Mouse (Mus musculus) adrenal gland, postnatal 14 days (tissue): ENCODE data around the gene Fbh1. TPM values are rescaled to one million over a fixed set of nuclear protein-coding genes. Genes with fewer than 3 reads are reported as not detected.

Experiments used
- DNase-seq: peaks from one replicate; pipeline ENCODE4 v3.0.0; 2021; ENCODE audit warnings: mixed read lengths
- total RNA-seq: library from RNA; stranded (reverse); gene quantifications from 2 replicates; pipeline ENCODE4 v1.2.3, GENCODE M21; 2021

The Fbh1 gene
- total RNA-seq, 1 experiment from 2014 or later, result 102 TPM

DNA sequence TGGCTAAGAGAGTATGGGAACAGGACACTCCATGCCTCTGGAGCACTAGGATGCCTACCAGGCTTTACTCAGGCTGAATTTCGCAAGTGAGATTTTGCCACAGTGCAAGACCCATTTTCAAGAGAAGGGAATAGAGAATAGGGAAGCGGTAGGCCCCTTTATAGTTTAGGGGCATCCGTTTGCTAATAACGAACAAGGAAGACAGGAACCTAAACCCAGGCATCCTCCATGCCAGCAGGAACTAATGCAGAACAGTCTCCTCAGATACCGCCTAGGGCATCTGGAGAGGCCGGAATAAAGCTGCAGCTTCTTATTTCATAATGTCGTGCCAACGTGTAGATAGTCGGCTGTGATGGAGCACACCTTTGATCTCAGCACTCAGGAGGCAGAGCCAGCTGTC is 54.8 kb downstream of the Fbh1 start:
- DNase-seq, result no peak

DNA sequence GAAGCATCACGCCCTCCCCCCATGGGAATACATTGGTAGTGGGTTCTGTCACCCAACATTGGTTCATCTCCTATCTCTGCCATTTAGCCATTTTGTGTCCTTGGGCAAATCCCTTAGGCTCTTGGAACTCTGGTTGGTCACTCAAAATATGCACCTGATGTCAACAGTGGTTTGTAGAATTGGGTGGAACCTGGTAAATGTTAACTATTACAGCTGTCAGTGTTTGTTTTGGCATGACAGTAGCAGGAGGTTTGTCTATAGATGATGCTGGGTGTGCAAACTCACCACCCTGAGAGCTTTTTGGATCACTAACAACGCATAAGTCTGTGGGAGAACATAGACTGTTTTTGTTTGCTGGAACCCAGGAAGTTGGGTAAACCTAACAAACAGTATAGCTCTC is 58.8 kb downstream of the Fbh1 start:
- no peak for DNase-seq

GRCm38 (mm10) chr2:11714535-11714934 is 62.8 kb downstream of the Fbh1 start:
- no peak for DNase-seq

- no peak for DNase-seq
These were observed 64.4 kb downstream of the Fbh1 start for GRCm38 (mm10) chr2:11713021-11713420.

GRCm38 (mm10) chr2:11712483-11712990 is 64.8 kb downstream of the Fbh1 start:
- DNase-seq, result no peak

GRCm38 (mm10) chr2:11710101-11710500 is 67.3 kb downstream of the Fbh1 start:
- DNase-seq, result peak; percentile 60

DNA sequence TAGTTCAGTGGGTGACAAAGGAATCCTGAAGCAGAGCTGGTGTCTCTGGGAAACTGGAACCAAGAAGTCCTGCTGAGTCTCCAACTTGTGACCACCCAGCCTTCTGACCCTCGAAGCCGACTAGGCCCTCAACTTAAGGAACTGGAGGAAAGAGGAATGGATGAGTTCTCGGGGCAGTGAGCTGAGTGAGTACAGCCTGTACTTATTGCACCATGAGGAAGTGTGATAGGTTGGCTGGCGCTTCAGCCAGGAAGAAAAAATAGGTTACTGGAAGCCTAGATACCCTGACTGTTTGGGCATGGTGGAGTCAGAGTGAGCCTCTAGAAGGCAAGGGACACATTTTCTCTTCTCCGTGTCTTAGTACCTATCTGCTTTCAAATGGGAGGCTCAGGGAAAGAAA is 68.8 kb downstream of the Fbh1 start:
- peak; percentile 14 for DNase-seq

- peak; percentile 30 for DNase-seq
These were observed 70.7 kb downstream of the Fbh1 start for GRCm38 (mm10) chr2:11706746-11707065.

GRCm38 (mm10) chr2:11706030-11706745 is 71.2 kb downstream of the Fbh1 start:
- DNase-seq, result no peak

- DNase-seq, result peak; percentile 93
These were observed 72.0 kb downstream of the Fbh1 start, which contains the start of gene Il15ra for GRCm38 (mm10) chr2:11705201-11706025. TSS of gene Il15ra (plus strand) at chr2:11705290.

DNA sequence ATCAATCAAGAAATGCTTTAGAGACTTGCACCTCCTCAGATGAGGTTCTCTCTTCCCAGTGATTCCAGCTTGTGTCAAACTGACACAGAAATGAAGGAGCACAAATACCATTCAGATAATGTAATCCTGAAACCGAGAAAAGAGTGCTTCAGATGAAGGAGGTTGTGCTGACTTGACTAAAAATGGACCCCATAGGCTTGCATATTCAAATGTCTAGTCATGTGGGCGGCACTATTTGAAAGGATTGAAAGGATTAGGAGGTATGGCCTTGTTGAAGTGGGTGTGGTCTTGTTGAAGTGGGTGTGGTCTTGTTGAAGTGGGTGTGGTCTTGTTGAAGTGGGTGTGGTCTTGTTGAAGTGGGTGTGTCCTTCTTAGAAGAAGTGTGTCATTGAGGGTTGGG is 77.5 kb downstream of the Fbh1 start:
- no peak for DNase-seq

DNA sequence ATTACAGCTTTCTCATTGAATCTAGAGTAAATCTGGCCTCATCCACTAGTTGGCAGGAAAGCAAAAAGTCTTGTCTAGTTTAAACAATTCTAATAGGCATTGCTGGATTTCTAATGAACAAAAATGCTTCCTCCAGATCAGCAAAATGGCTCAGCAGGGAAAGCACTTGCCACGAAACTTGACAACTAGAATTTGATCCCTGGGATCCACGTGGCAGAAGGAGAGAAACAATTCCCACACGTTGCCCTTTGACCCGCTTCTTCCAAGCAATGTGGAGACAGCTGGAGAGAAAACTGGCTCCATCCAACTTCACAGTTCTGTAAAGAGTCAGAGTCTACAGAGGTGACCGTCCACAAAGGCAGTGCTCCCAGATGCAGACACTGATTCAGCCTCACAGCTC is 78.4 kb downstream of the Fbh1 start:
- DNase-seq, result no peak

- DNase-seq, result no peak
These were observed 81.5 kb downstream of the Fbh1 start for GRCm38 (mm10) chr2:11695867-11696266.

DNA sequence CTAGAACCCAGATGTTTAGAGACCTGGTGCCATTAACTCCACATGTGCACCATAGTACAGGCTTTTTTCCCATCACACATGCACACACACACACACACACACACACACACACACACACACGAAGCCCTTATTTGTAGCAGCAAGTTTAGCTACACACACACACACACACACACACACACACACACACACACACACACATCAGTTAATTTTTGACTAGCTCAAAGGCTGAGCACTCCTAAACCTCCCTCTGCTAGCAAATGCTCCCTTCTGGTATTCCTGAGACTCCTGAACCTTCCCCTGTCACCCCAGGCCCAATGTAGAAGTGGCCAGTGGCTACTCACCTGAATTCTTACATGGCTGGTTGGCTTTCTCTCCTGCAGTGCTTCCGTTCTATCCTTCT is 83.3 kb downstream of the Fbh1 start:
- no peak for DNase-seq

DNA sequence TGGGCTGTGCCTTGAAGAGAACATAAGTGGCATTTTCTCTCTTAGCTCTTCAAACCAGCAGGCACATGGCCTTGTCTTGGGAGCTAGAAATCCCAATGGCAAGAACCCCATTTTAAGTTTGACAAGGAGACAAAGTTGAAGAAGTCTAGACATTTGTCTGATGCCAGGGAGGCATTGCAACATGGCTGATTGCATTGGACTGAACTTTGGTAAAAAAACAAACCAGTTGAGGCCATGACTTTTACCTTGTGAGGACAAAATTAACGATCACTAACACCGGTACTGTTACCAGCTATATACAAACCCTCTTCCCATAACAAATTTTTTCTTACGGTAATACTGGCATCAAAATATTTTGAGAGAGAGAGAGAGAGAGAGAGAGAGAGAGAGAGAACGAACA is 84.0 kb downstream of the Fbh1 start:
- DNase-seq, result peak; percentile 43

Other genes with a start within 250 kb of the Fbh1 start
- 136 and 152 TPM in 2 replicates for gene Pfkfb3, start 223.5 kb downstream of the Fbh1 start, total RNA-seq
- 121 and 145 TPM in 2 replicates for gene Rbm17, start 173.4 kb downstream of the Fbh1 start, total RNA-seq
- gene Gm17490, start 151.3 kb downstream of the Fbh1 start, total RNA-seq, result not detected in 2 replicates
- 0.19 and 1.5 TPM in 2 replicates for gene Il2ra, start 134.8 kb downstream of the Fbh1 start, total RNA-seq
- 50.8 and 59.1 TPM in 2 replicates for gene Il15ra, start 72.3 kb downstream of the Fbh1 start, total RNA-seq
- gene Ankrd16, start 294 bp upstream of the Fbh1 start, total RNA-seq, result 32.9 and 46.8 TPM in 2 replicates